Mouse (Mus musculus) urinary bladder, adult 18-20 months (tissue): ENCODE data around the gene Cttnbp2nl.

ENCODE experiments used
- DNase-seq, 2 experiments: peaks; one replicate each; pipeline ENCODE4 v3.0.0; 2022; ENCODE audit warnings: low spot score in 2 of 2, mixed read lengths in 2 of 2

Cttnbp2nl gene

GRCm38 (mm10) chr3:105052937-105053697 lies at the start of gene Cttnbp2nl:
TSS of gene Cttnbp2nl (minus strand) at chr3:105053146.
- DNase-seq = peak; percentile 96 to 98

DNA sequence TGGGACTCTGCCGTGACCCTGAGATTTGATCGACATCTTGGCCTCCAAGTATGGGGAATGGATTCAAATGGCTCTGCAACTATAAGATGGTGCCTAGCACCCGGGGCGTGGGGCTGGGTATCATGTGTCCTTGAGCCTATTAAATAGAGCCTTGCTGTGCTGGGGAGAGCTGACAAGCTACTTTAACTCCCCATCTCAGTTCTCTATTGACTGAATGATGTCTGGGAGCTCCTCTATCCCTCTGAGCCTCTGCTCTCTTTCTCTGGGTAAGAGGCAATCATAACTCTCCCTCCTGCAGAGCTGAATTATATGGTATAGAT lies 47.3 kb upstream of the Cttnbp2nl start:
- no peak for DNase-seq

- no peak for DNase-seq
Observed at GRCm38 (mm10) chr3:105099526-105100269, 46.8 kb upstream of the Cttnbp2nl start.

- DNase-seq = no peak
Observed at GRCm38 (mm10) chr3:105097581-105097980, 44.6 kb upstream of the Cttnbp2nl start.

- no peak for DNase-seq
Observed at GRCm38 (mm10) chr3:105095026-105095425, 42.1 kb upstream of the Cttnbp2nl start.

- DNase-seq = no peak
Observed at GRCm38 (mm10) chr3:105094448-105094847, 41.5 kb upstream of the Cttnbp2nl start.

DNA sequence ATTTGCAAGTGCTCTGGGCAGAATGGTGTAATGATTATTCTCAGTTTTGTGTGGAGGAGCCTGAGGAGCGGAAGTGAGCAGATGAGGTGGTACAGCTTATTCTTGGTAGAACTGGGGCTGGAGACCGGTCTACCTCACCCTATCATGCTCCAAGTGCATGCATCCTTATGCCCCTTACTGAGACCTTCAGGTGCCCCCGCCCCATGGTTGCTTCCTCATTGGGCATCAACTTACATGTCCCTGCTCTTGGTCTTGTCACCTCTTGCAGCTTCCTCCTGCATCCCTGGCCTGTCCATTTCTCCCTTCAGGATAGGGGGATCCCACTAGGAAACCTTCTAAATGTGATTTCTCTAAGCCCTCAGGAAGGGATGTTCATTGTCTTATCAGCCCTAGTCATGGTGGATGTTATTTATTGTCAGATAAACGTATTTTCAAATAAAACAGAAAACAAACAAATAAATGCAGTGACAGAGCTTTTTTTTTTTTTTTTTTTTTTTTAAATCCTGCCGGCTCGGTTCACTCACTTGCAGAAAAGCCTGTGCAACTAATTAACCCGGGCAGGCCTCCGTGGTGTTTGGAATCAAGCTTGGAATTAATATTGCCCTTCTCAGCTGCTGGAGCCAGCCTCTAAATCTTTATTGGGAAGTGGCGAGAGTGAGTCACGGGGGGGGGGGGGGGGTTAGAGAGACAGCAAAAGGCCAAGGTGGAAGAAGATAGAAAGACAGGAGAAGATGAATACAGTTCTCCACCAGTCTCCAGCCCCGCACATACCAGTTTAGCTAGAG lies 40.0 kb upstream of the Cttnbp2nl start:
- no peak for DNase-seq

DNA sequence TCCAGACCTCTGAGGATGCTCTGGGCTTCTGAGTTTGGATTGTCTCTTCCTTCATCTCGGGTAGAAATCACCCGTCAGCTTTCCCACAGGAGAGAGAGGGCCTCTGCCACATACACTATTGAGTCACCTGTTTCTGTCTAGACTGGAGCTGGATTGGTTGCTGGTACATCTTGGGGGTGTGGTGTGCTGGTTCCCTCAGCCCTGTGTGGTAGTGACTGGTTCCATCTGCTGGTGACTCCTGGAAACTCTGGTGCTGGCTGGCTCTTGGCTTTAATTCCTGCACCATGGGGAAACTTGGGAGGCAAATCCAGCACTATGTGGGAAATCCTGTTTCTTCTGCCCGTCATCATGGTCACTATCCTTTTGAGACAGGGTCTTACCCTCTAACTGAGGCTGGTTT lies 38.0 kb upstream of the Cttnbp2nl start:
- DNase-seq = peak; percentile 33 to 46

DNA sequence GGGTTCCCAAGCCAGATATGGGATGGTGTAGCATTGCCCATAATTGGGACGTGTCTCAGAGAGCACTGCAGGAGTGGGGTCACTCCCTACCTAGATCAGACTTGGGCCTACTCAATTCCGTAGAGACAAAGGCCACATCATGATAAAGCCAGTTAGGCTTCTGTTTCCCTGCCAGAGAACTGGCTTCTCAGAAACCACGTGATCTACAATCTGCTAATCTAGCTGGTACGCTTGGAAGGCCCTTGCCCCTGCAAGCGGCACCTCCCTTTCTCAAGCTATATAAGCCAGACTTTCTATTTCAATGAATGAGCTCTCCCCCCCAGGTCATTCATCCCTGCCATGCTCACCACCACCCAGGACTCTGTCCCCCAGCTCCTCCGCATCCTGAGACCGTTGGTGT lies 37.2 kb upstream of the Cttnbp2nl start:
- DNase-seq = no peak

DNA sequence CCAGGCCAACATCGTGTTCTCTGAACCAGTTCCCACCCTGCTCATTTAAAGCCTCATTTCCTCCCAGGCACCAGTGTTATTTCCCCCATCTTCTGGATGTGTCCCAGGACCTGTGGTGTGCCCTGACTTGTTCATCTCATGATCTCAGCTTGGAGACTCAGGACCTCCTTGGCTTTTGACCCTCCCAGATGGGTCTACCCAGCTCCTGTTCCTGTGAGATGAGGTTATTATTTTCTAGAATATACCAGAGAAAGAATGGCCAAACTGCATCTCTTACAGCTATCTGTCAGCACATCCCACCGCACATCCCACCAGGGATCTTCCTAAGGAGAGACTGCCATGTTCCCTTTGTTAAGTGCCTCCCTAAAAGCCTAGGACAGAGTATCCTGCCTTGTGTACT lies 35.7 kb upstream of the Cttnbp2nl start:
- DNase-seq = no peak

- no peak for DNase-seq
Observed at GRCm38 (mm10) chr3:105087344-105087743, 34.4 kb upstream of the Cttnbp2nl start.

- DNase-seq = peak; percentile 67 to 68
Observed at GRCm38 (mm10) chr3:105078231-105078826, 25.4 kb upstream of the Cttnbp2nl start.

- no peak for DNase-seq
Observed at GRCm38 (mm10) chr3:105075796-105076195, 22.9 kb upstream of the Cttnbp2nl start.

DNA sequence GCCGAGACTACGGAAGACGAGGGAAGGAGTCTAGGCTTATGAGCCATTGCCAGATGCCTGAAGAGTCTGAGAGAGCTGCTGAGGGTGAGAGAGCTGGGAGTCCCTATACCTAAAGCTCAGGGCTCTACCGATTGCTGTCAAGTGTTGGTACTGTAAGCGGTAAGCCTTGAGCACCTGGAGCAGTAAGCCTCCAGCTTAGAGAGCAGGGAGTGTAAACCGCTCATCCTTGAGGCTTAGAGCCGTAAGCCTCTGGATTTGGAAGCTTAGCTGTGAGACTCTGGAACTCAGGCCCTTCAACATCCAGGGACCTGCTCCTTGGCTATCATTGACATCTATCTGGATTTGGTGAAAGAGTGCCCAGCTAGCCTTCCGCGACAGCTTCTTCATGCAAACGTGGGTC lies 19.6 kb upstream of the Cttnbp2nl start:
- DNase-seq = no peak

- no peak for DNase-seq
Observed at GRCm38 (mm10) chr3:105071251-105071650, 18.3 kb upstream of the Cttnbp2nl start.

DNA sequence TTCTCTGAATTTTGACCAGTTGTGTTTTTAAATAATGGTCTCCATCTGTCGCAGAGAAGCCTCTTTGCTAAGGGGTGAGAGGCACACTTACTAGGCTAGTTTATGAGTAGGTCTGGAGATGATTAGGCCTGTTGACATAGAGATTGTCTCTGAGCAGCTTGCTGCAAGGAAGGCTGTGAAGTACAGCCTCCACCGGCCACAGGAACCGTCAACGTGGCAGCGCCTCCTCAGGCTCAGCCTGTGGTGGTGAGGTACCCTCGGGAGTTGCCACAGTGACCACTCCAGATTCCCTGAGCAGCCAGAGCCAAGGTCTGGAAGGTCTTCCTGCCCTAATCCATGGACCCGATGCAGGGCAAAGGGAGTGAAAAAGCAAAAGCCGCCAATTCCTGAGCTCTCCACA lies 17.6 kb upstream of the Cttnbp2nl start:
- no peak for DNase-seq

- DNase-seq = no peak
Observed at GRCm38 (mm10) chr3:105066544-105066943, 13.6 kb upstream of the Cttnbp2nl start, which contains the start of gene 4930564D02Rik. TSS of gene 4930564D02Rik (plus strand) at chr3:105066844.

- no peak for DNase-seq
Observed at GRCm38 (mm10) chr3:105062676-105063075, 9.7 kb upstream of the Cttnbp2nl start.

DNA sequence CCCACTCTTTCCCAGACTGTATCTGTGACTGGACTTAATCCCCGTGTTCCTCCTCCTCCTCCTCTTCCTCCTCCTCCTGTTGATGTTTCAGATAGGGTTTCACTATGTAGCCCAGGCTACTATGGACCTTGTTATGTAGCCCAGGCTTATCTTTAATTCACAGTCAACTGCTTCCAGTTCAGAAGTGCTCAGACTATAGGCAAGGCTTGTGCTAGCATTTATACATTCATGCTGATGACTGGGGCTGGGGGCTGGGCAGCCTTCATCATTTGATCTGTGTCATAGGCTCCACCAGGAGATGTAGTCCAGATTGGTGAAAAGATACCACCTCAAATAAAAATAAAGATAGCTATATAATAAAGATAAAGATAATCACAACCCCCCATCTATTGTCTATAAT lies 9.0 kb upstream of the Cttnbp2nl start:
- DNase-seq = no peak

DNA sequence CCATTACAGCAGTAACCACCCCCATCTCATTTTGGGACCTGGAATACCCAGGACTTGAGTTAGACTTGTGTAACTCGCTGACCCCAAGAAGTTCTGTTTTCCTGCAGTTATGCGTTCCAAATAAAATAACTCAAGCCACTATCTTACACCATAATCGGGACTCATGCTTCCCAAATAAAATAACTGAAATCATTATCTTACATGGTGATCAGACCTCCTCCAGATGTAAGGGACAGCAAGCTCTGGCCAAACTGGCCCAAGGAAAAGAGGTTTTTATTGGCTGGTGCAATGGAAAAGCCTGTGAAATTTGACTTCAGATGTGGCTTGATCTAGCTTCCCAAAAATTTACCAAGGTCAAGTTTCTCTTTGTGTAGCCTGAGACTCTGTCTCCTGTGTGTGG lies 8.6 kb upstream of the Cttnbp2nl start:
- DNase-seq = no peak

- DNase-seq = no peak
Observed at GRCm38 (mm10) chr3:105060992-105061391, 8.0 kb upstream of the Cttnbp2nl start.

DNA sequence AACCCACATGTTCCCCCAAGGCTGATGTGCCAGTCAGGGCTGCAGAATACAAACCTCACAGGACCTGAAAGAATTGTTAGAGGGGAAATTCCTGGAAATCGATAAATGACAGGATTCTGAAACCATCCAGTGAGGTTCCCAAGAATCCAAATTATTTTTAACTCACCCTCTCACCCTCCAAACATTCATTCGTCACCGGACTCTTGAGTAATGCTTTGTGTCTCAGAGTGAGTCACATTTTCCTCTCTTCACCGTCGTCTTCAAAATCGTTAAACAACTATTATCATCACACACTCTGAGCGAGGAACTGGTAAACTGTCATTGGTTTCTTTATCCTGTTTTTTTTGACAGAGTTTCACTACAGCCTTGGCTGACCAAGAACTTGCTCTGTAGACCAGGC lies 7.0 kb upstream of the Cttnbp2nl start:
- no peak for DNase-seq
